Mouse (Mus musculus) cerebellum, adult 9-11 months (tissue): Measurements from ENCODE around the gene Lin37.

ENCODE experiments used
- DNase-seq: peaks from one replicate; pipeline ENCODE4 v3.0.0; 2022

The Lin37 gene

GRCm38 (mm10) chr7:30552102-30553020 lies 7.3 kb downstream of the Lin37 start, which contains the start of the genes Hspb6 and Proser3:
Gene Hspb6, plus strand, starts transcription at chr7:30552178.
Gene Proser3, minus strand, starts transcription at chr7:30552299.
- DNase-seq, result peak; percentile 99

- peak; percentile 59 for DNase-seq
Observed at GRCm38 (mm10) chr7:30551445-30552101, 8.1 kb downstream of the Lin37 start.

- DNase-seq, result peak; percentile 46
Observed at GRCm38 (mm10) chr7:30550603-30551002, 9.0 kb downstream of the Lin37 start.

GRCm38 (mm10) chr7:30549880-30550279 lies 9.8 kb downstream of the Lin37 start:
- DNase-seq, result peak; percentile 25

GRCm38 (mm10) chr7:30544327-30544726 lies 15.3 kb downstream of the Lin37 start:
- no peak for DNase-seq

GRCm38 (mm10) chr7:30540572-30540971 lies 19.1 kb downstream of the Lin37 start:
- no peak for DNase-seq

GRCm38 (mm10) chr7:30534633-30535577 lies 24.7 kb downstream of the Lin37 start, which contains the start of gene Arhgap33:
Gene Arhgap33, minus strand, starts transcription at chr7:30535060.
- peak; percentile 96 for DNase-seq

GRCm38 (mm10) chr7:30533941-30534632 lies 25.6 kb downstream of the Lin37 start:
- DNase-seq, result peak; percentile 71

GRCm38 (mm10) chr7:30532931-30533330 lies 26.7 kb downstream of the Lin37 start:
- DNase-seq, result peak; percentile 56

- no peak for DNase-seq
Observed at GRCm38 (mm10) chr7:30531291-30531815, 28.3 kb downstream of the Lin37 start.

GRCm38 (mm10) chr7:30526981-30527380 lies 32.7 kb downstream of the Lin37 start:
- DNase-seq, result no peak

GRCm38 (mm10) chr7:30526399-30526798 lies 33.2 kb downstream of the Lin37 start:
- peak; percentile 14 for DNase-seq

- DNase-seq, result no peak
Observed at GRCm38 (mm10) chr7:30525954-30526353, 33.7 kb downstream of the Lin37 start.

GRCm38 (mm10) chr7:30524487-30524886 lies 35.2 kb downstream of the Lin37 start:
- DNase-seq, result no peak

- no peak for DNase-seq
Observed at GRCm38 (mm10) chr7:30522871-30523270, 36.8 kb downstream of the Lin37 start.

- DNase-seq, result peak; percentile 79
Observed at GRCm38 (mm10) chr7:30520856-30521255, 38.8 kb downstream of the Lin37 start.

GRCm38 (mm10) chr7:30520396-30520795 lies 39.2 kb downstream of the Lin37 start:
- DNase-seq, result no peak

- no peak for DNase-seq
Observed at GRCm38 (mm10) chr7:30518325-30518724, 41.3 kb downstream of the Lin37 start.

GRCm38 (mm10) chr7:30515003-30515760 lies 44.5 kb downstream of the Lin37 start:
- DNase-seq, result no peak

GRCm38 (mm10) chr7:30508061-30508460 lies 51.6 kb downstream of the Lin37 start:
- DNase-seq, result no peak
